Mouse (Mus musculus) kidney, postnatal 0 days (tissue): ENCODE results near the gene Olfr344. TPM values are rescaled to one million over a fixed set of nuclear protein-coding genes. Genes with fewer than 3 reads are reported as not detected.

Experiments used
- ATAC-seq: fragments of 200-750 bp; cut with Nextera tagmentation; replicated peaks from 2 replicates; pipeline ENCODE4 v1.8.0; 2017; ENCODE audit warnings: low read depth, moderate number of reproducible peaks, moderate TSS enrichment, moderate library complexity; ENCODE audit not compliant: low FRiP score
- DNase-seq: peaks from one replicate; pipeline ENCODE4 v3.0.0-alpha.2; 2016; ENCODE audit warnings: low spot score
- H3K27ac ChIP-seq: fragments of 300-500 bp; sonication (generic); 2 replicates; pipeline ENCODE4 v1.5.1; 2014; ENCODE audit warnings: mild to moderate bottlenecking
- H3K27me3 ChIP-seq: fragments of 300-500 bp; sonication (generic); 2 replicates; pipeline ENCODE4 v1.6.1; 2014; ENCODE audit warnings: low read length, mixed read lengths; ENCODE audit not compliant: insufficient read depth
- H3K36me3 ChIP-seq: fragments of 300-500 bp; sonication (generic); 2 replicates; pipeline ENCODE4 v1.6.1; 2014; ENCODE audit warnings: low read length, mixed read lengths; ENCODE audit not compliant: insufficient read depth
- H3K4me1 ChIP-seq: fragments of 300-500 bp; sonication (generic); replicated peaks from 2 replicates; pipeline ENCODE4 v1.6.1; 2014; ENCODE audit warnings: antibody characterized with exemption, low read length, mixed read lengths; ENCODE audit not compliant: insufficient read depth
- H3K4me2 ChIP-seq: fragments of 300-500 bp; sonication (generic); 2 replicates; pipeline ENCODE4 v1.6.1; 2014; ENCODE audit warnings: mild to moderate bottlenecking, low read length, moderate library complexity, mixed read lengths
- H3K4me3 ChIP-seq: fragments of 300-500 bp; sonication (generic); replicated peaks from 2 replicates; pipeline ENCODE4 v1.5.1; 2014; ENCODE audit warnings: low read depth, low read length
- H3K9ac ChIP-seq: fragments of 300-500 bp; sonication (generic); 2 replicates; pipeline ENCODE4 v1.6.1; 2014; ENCODE audit warnings: low read depth, low read length
- H3K9me3 ChIP-seq: fragments of 300-500 bp; sonication (generic); replicated peaks from 2 replicates; pipeline ENCODE4 v1.6.1; 2016; ENCODE audit warnings: low read length, inconsistent platforms, mixed read lengths
- CTCF ChIP-seq: IDR thresholded peaks from 2 replicates; pipeline ENCODE4 v1.5.1; 2016; ENCODE audit warnings: antibody characterized with exemption, low read depth, mild to moderate bottlenecking, moderate library complexity
- WGBS: fragments of 180-500 bp; shearing (Covaris S2); extraction: QIAGEN DNeasy Blood & Tissue Kit; methylation state at CpG from one replicate; pipeline ENCODE4 v1.1.7; 2014; 5-methylcytosine and 5-hydroxymethylcytosine counted together
- polyA plus RNA-seq: library from polyadenylated mRNA; unstranded; fragments of >200 nt; fragmentation: Nextera tagmentation; extraction: Ambion mirVana; gene quantifications from 2 replicates; pipeline ENCODE4 v1.2.1, GENCODE M21; 2015

Olfr344 gene
- polyA plus RNA-seq, result not detected in 2 replicates

DNA sequence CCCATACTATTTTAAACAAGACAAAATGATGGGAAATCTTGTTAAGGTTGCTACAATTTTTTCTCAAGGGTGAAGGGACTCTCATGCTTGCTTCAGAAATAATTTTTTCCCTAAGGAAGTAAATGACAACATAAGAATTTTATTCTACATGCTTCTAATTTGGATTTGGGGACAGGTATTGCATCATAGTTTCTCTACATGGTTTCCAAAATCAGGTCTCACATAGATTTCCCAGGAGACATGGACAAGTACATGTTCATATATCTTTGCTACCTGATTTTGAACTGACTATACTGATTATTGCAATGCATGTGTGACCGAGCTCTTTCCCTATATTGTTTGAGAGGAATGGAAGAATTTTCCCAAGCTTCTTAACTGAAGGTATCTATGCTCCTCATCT lies at the start of gene Olfr344:
Olfr344 (plus strand) TSS at position 301 of the 400 bp plus-strand sequence.
- 80% methylated on average over 1 of the region's 1 CpGs for WGBS

GRCm38 (mm10) chr2:36524698-36525097 lies 41.8 kb upstream of the Olfr344 start, which contains the start of gene Olfr342:
Olfr342 (plus strand) TSS chr2:36524998.
- TF ChIP-seq CTCF, result no peak
- ATAC-seq (no peak), DNase-seq (no peak)
- no peak within 1 kb of the TSS for H3K27ac ChIP-seq
- no peaks in the 10 kb centered on the region for H3K9me3 ChIP-seq
- no peak within 1 kb of the TSS for H3K4me3 ChIP-seq
- WGBS, result 61% methylated on average over 3 of the region's 3 CpGs
- no peaks in the 10 kb centered on the region for H3K36me3 ChIP-seq
- no peak within 1 kb of the TSS for H3K4me2 ChIP-seq
- no peaks in the 10 kb centered on the region for H3K27me3 ChIP-seq
- no peak within 1 kb of the TSS for H3K9ac ChIP-seq
- H3K4me1 ChIP-seq, result no peaks in the 10 kb centered on the region

More for the DNA sequence above, at the start of gene Olfr344:
- TF ChIP-seq CTCF, result no peak
- H3K4me1 ChIP-seq, result no peaks in the 10 kb centered on the region
- no peak within 1 kb of the TSS for H3K27ac ChIP-seq
- no peak for ATAC-seq
- H3K4me3 ChIP-seq, result no peak within 1 kb of the TSS
- no peaks in the 10 kb centered on the region for H3K27me3 ChIP-seq
- no peak for DNase-seq
- H3K9me3 ChIP-seq, result no peaks in the 10 kb centered on the region
- H3K9ac ChIP-seq, result no peak within 1 kb of the TSS
- no peak within 1 kb of the TSS for H3K4me2 ChIP-seq
- no peaks in the 10 kb centered on the region for H3K36me3 ChIP-seq

GRCm38 (mm10) chr2:36565156-36565555 lies 1.3 kb upstream of the Olfr344 start:
- ATAC-seq (no peak), DNase-seq (no peak)
- Histone ChIP-seq H3K4me2 (no peak overlapping the region), H3K9me3 (no peaks in the 10 kb centered on the region), H3K27me3 (no peaks in the 10 kb centered on the region), H3K36me3 (no peaks in the 10 kb centered on the region), H3K9ac (no peak overlapping the region), H3K27ac (no peak overlapping the region), H3K4me1 (no peaks in the 10 kb centered on the region), H3K4me3 (no peak overlapping the region)
- no peak for TF ChIP-seq CTCF

- H3K4me2 ChIP-seq, result no peak overlapping the region
- H3K27ac ChIP-seq, result no peak overlapping the region
- no peak overlapping the region for H3K4me3 ChIP-seq
- H3K36me3 ChIP-seq, result no peaks in the 10 kb centered on the region
- no peaks in the 10 kb centered on the region for H3K9me3 ChIP-seq
- no peak for TF ChIP-seq CTCF
- H3K27me3 ChIP-seq, result no peaks in the 10 kb centered on the region
- DNase-seq (no peak), ATAC-seq (no peak)
- H3K9ac ChIP-seq, result no peak overlapping the region
- no peaks in the 10 kb centered on the region for H3K4me1 ChIP-seq
These were observed 560 bp downstream of the Olfr344 start for GRCm38 (mm10) chr2:36567022-36567421.

DNA sequence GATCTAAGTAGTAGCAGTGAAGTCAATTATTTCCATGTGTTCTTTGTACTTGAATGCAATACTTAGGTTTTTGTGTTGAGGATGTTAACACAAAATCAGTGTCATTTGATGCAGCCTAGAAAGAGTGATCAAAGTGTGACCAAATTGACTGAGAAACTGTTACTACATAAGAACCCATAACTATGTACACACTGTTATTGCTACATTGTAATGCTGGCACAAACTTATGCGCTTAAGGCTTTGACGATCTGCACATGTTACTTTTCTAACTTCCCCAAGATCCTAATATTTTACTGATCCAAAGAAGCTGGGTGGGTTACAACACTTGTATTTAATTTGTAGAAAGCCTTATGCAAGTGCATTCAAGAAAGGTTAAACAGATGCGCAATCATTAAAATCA lies 1.4 kb downstream of the Olfr344 start:
- TF ChIP-seq CTCF, result no peak
- Histone ChIP-seq H3K4me1 (no peaks in the 10 kb centered on the region), H3K27me3 (no peaks in the 10 kb centered on the region), H3K27ac (no peak overlapping the region), H3K4me2 (no peak overlapping the region), H3K36me3 (no peaks in the 10 kb centered on the region), H3K9me3 (no peaks in the 10 kb centered on the region), H3K9ac (no peak overlapping the region), H3K4me3 (no peak overlapping the region)
- 97% methylated on average over 3 of the region's 3 CpGs for WGBS
- no peak for ATAC-seq
- no peak for DNase-seq

Other genes starting within 250 kb of the Olfr344 start
- not detected in 2 replicates for gene Olfr338, start 193.1 kb upstream of the Olfr344 start, polyA plus RNA-seq
- not detected in 2 replicates for gene Olfr339, start 147.7 kb upstream of the Olfr344 start, polyA plus RNA-seq
- not detected in 2 replicates for gene Olfr340, start 114.1 kb upstream of the Olfr344 start, polyA plus RNA-seq
- gene Olfr341, start 84.2 kb upstream of the Olfr344 start, polyA plus RNA-seq, result not detected in 2 replicates
- not detected in 2 replicates for gene Olfr342, start 41.7 kb upstream of the Olfr344 start, polyA plus RNA-seq
- not detected in 2 replicates for gene Olfr345, start 73.4 kb downstream of the Olfr344 start, polyA plus RNA-seq
- not detected in 2 replicates for gene Olfr346, start 119.1 kb downstream of the Olfr344 start, polyA plus RNA-seq
- not detected in 2 replicates for gene Olfr347, start 165.2 kb downstream of the Olfr344 start, polyA plus RNA-seq
- not detected in 2 replicates for gene Olfr348, start 217.6 kb downstream of the Olfr344 start, polyA plus RNA-seq
- not detected in 2 replicates for gene Olfr50, start 223.9 kb downstream of the Olfr344 start, polyA plus RNA-seq